Mouse (Mus musculus) kidney, embryonic 14.5 days (tissue): ENCODE measurements around the gene P3h1. TPM values are rescaled to one million over a fixed set of nuclear protein-coding genes. Genes with fewer than 3 reads are reported as not detected.

Experiments used
- polyA plus RNA-seq: library from polyadenylated mRNA; unstranded; fragments of >200 nt; fragmentation: Nextera tagmentation; extraction: Ambion mirVana; gene quantifications from 2 replicates; pipeline ENCODE4 v1.2.1, GENCODE M21; 2014

Gene P3h1
- polyA plus RNA-seq, 1 experiment from 2014 or later: 34.4 TPM

Other genes with a start within 250 kb of the P3h1 start
- gene Slc2a1, start 124.2 kb upstream of the P3h1 start, polyA plus RNA-seq: 53.6 and 74.1 TPM in 2 replicates
- gene Zfp691, start 58.7 kb upstream of the P3h1 start, polyA plus RNA-seq: 10.2 and 11.0 TPM in 2 replicates
- gene Ermap, start 42.9 kb upstream of the P3h1 start, polyA plus RNA-seq: 0.49 and 1.3 TPM in 2 replicates
- 131 and 180 TPM in 2 replicates for gene Svbp, start 37.6 kb upstream of the P3h1 start, polyA plus RNA-seq
- 0.16 TPM in 1 of 2 replicates, not detected in the other for gene Tmem269, start 14.7 kb upstream of the P3h1 start, polyA plus RNA-seq
- gene AU022252, start 203 bp upstream of the P3h1 start, polyA plus RNA-seq: 33.6 and 37.6 TPM in 2 replicates
- gene Cldn19, start 22.5 kb downstream of the P3h1 start, polyA plus RNA-seq: 5.9 and 10.4 TPM in 2 replicates
- 969 and 1,061 TPM in 2 replicates for gene Ybx1, start 61.7 kb downstream of the P3h1 start, polyA plus RNA-seq
- 122 and 153 TPM in 2 replicates for gene Ppih, start 87.6 kb downstream of the P3h1 start, polyA plus RNA-seq
- gene Ccdc30, start 182.6 kb downstream of the P3h1 start, polyA plus RNA-seq: 8.7 and 9.2 TPM in 2 replicates
- 48.9 and 51.5 TPM in 2 replicates for gene Ppcs, start 189.5 kb downstream of the P3h1 start, polyA plus RNA-seq
- gene Zmynd12, start 189.9 kb downstream of the P3h1 start, polyA plus RNA-seq: 0.53 and 0.86 TPM in 2 replicates